Mouse (Mus musculus) MEL (cell line): ENCODE data around the gene Boc.

Experiments
- CTCF ChIP-seq, 3 experiments: IDR thresholded peaks in 2 of 3; conservative IDR thresholded peaks in 1 of 3; 2 replicates each; pipeline ENCODE4 v1.5.1; 2011 to 2012; ENCODE audit warnings: low read length in 3 of 3, low read depth in 2 of 3, mild to moderate bottlenecking in 2 of 3, improper control_type of control experiment in 1 of 3, inconsistent platforms in 1 of 3, mixed read lengths in 1 of 3, moderate library complexity in 1 of 3; ENCODE audit not compliant: control insufficient read depth in 1 of 3, insufficient read depth in 1 of 3, poor library complexity in 1 of 3, severe bottlenecking in 1 of 3
- E2F4 ChIP-seq: IDR thresholded peaks from 2 replicates; pipeline ENCODE4 v1.6.1; 2011; ENCODE audit warnings: low read depth, low read length, improper control_type of control experiment, borderline replicate concordance
- EP300 ChIP-seq, 2 experiments: IDR thresholded peaks; 2 replicates each; pipeline ENCODE4 v1.6.1; 2011; ENCODE audit warnings: improper control_type of control experiment in 2 of 2, low read length in 2 of 2, low read depth in 1 of 2, mild to moderate bottlenecking in 1 of 2
- GABPA ChIP-seq: IDR thresholded peaks from 2 replicates; pipeline ENCODE4 v1.6.1; 2012; ENCODE audit warnings: low read depth, mild to moderate bottlenecking, inconsistent platforms, low read length, improper control_type of control experiment, moderate library complexity
- HCFC1 ChIP-seq: IDR thresholded peaks from 2 replicates; pipeline ENCODE4 v1.6.1; 2012; ENCODE audit warnings: low read depth, mild to moderate bottlenecking, inconsistent platforms, low read length, improper control_type of control experiment, moderate library complexity
- MXI1 ChIP-seq: IDR thresholded peaks from 2 replicates; pipeline ENCODE4 v1.6.1; 2011; ENCODE audit warnings: mild to moderate bottlenecking, low read depth, low read length, improper control_type of control experiment
- POLR2A ChIP-seq, 2 experiments: IDR thresholded peaks; 2 replicates each; pipeline ENCODE4 v1.6.1; 2011 to 2012; ENCODE audit warnings: low read length in 2 of 2, mild to moderate bottlenecking in 2 of 2, control low read depth in 1 of 2, improper control_type of control experiment in 1 of 2, low read depth in 1 of 2, moderate library complexity in 1 of 2; ENCODE audit not compliant: control insufficient read depth in 1 of 2, insufficient read depth in 1 of 2, poor library complexity in 1 of 2
- UBTF ChIP-seq: IDR thresholded peaks from 2 replicates; pipeline ENCODE4 v1.6.1; 2012; ENCODE audit warnings: low read depth, mild to moderate bottlenecking, inconsistent platforms, low read length, improper control_type of control experiment, moderate library complexity, borderline replicate concordance; ENCODE audit not compliant: insufficient read depth
- ZKSCAN1 ChIP-seq: IDR thresholded peaks from 2 replicates; pipeline ENCODE4 v1.6.1; 2012; ENCODE audit warnings: low read depth, mild to moderate bottlenecking, inconsistent platforms, low read length, improper control_type of control experiment, moderate library complexity

DNA sequence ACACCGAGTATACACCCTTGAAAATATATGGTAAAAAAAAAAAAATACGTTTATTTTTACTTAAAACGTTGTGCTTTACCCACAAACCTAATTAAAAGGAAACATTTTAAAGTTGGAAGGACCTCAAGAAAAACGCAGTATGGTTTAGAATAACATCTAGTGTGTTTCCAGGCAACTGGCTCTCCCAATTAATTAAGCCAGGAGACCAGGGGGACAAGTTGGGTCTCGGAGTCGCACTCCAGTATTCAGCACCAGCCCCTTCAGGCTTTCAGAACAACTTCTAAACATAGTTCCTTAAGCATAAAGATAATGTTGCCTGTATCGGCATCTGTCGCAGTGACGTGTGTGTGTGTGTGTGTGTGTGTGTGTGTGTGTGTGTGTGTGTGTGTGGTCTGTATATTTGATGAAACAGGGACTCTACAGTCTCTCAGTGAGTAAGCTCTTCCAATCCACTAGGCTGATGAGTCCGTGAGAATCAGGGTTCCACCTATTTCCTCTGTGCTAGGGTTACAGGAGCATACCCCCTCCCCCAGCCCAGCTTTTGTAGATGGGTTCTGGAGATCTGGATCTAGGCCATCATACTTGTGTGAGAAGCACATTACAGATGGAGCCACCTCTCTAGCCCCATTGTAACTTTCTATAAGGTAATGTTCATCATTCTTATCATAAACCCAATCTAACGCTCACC, 31.3 kb downstream of the Boc start:
- TF ChIP-seq HCFC1, result no peak
- TF ChIP-seq EP300 (IDR thresholded peaks at IDR 0.05; ENCODE audit: low read depth in 1 of 2, low read length in 2 of 2), result no peak
- TF ChIP-seq POLR2A (IDR thresholded peaks at IDR 0.05; ENCODE audit: control insufficient read depth in 1 of 2, insufficient read depth in 1 of 2, low read depth in 1 of 2, low read length in 2 of 2, poor library complexity in 1 of 2), result no peak
- no peak for TF ChIP-seq MXI1
- TF ChIP-seq CTCF (IDR thresholded peaks at IDR 0.05 in 2 of 3, conservative IDR thresholded peaks at IDR 0.05 in 1 of 3; ENCODE audit: control insufficient read depth in 1 of 3, insufficient read depth in 1 of 3, low read depth in 2 of 3, low read length in 3 of 3, poor library complexity in 1 of 3, severe bottlenecking in 1 of 3), result no peak
- no peak for TF ChIP-seq GABPA
- TF ChIP-seq E2F4, result no peak
- TF ChIP-seq ZKSCAN1, result no peak
- TF ChIP-seq UBTF, result no peak
